Mouse (Mus musculus) CH12.LX (cell line): Measurements from ENCODE around the gene Psmd12. TPM values are rescaled to one million over a fixed set of nuclear protein-coding genes. Genes with fewer than 3 reads are reported as not detected.
"Not testable (repeated sequence)": the region's sequence is repeated elsewhere in the genome, so short reads cannot be mapped to it uniquely, and the experiment has no call there.

Experiments used
- DNase-seq: peaks from one replicate; pipeline ENCODE4 v3.0.0-alpha.2; 2013; ENCODE audit errors: extremely low read depth
- H3K27ac ChIP-seq: 2 replicates; pipeline ENCODE4 v1.5.1; 2012; ENCODE audit warnings: low read depth, mild to moderate bottlenecking, control low read depth, moderate library complexity; ENCODE audit not compliant: insufficient read depth
- H3K27me3 ChIP-seq: replicated peaks from 2 replicates; pipeline ENCODE3; 2012; ENCODE audit warnings: inconsistent platforms
- H3K36me3 ChIP-seq, 2 experiments: replicated peaks in 1 of 2; 2 replicates each; pipeline versions ENCODE3 to v1.6.1; 2012; ENCODE audit warnings: inconsistent platforms in 1 of 2, low read length in 1 of 2, mild to moderate bottlenecking in 1 of 2, mixed read lengths in 1 of 2, moderate library complexity in 1 of 2; ENCODE audit not compliant: control insufficient read depth in 1 of 2, insufficient read depth in 1 of 2
- H3K4me1 ChIP-seq, 2 experiments: 2 replicates each; pipeline ENCODE4 v1.6.1; 2012; ENCODE audit warnings: inconsistent platforms in 1 of 2, moderate library complexity in 1 of 2; ENCODE audit not compliant: insufficient read depth in 2 of 2, control insufficient read depth in 1 of 2
- H3K4me2 ChIP-seq: 2 replicates; pipeline ENCODE4 v1.6.1; 2012; ENCODE audit warnings: low read depth, mild to moderate bottlenecking, control low read depth; ENCODE audit not compliant: poor library complexity, insufficient read depth, severe bottlenecking
- H3K4me3 ChIP-seq, 3 experiments: fragments of 150-350 bp in 1 of 3; sonication (generic) in 1 of 3; replicated peaks in 1 of 3; 2 replicates each; pipeline versions ENCODE3 to v1.5.1; 2011 to 2012; ENCODE audit warnings: low read depth in 2 of 3, low read length in 2 of 3, mild to moderate bottlenecking in 2 of 3, moderate library complexity in 2 of 3, control low read depth in 1 of 3, improper control_type of control experiment in 1 of 3, inconsistent platforms in 1 of 3, mixed read lengths in 1 of 3; ENCODE audit not compliant: poor library complexity in 1 of 3
- H3K79me2 ChIP-seq: replicated peaks from 2 replicates; pipeline ENCODE4 v1.6.1; 2012; ENCODE audit warnings: mild to moderate bottlenecking, moderate library complexity; ENCODE audit not compliant: control insufficient read depth, poor library complexity, insufficient read depth, severe bottlenecking; ENCODE audit errors: extremely low read depth
- H3K9ac ChIP-seq: 2 replicates; pipeline ENCODE4 v1.6.1; 2012; ENCODE audit warnings: low read depth, mild to moderate bottlenecking, control low read depth, moderate library complexity; ENCODE audit not compliant: insufficient read depth
- H3K9me3 ChIP-seq: replicated peaks from 2 replicates; pipeline ENCODE3; 2012; ENCODE audit warnings: low read length, inconsistent platforms, mixed read lengths
- CTCF ChIP-seq, 2 experiments: IDR thresholded peaks in 1 of 2; conservative IDR thresholded peaks in 1 of 2; 2 replicates each; pipeline ENCODE4 v1.5.1; 2011 to 2012; ENCODE audit warnings: low read depth in 2 of 2, low read length in 2 of 2, improper control_type of control experiment in 1 of 2, inconsistent platforms in 1 of 2, mild to moderate bottlenecking in 1 of 2, moderate library complexity in 1 of 2
- GABPA ChIP-seq: IDR thresholded peaks from 2 replicates; pipeline ENCODE4 v1.6.1; 2012; ENCODE audit warnings: low read depth, low read length, improper control_type of control experiment, inconsistent platforms; ENCODE audit not compliant: insufficient replicate concordance
- IRF4 ChIP-seq: IDR thresholded peaks from 2 replicates; pipeline ENCODE4 v1.6.1; 2014; ENCODE audit warnings: low read depth, mild to moderate bottlenecking, inconsistent platforms, low read length, improper control_type of control experiment
- MAX ChIP-seq: IDR thresholded peaks from 2 replicates; pipeline ENCODE4 v1.6.1; 2011; ENCODE audit warnings: low read length, improper control_type of control experiment
- MXI1 ChIP-seq: IDR thresholded peaks from 2 replicates; pipeline ENCODE4 v1.6.1; 2011; ENCODE audit warnings: mild to moderate bottlenecking, low read depth, low read length, improper control_type of control experiment
- NRF1 ChIP-seq: IDR thresholded peaks from 2 replicates; pipeline ENCODE4 v1.6.1; 2014; ENCODE audit warnings: low read depth, mild to moderate bottlenecking, inconsistent platforms, low read length, improper control_type of control experiment, moderate library complexity
- PAX5 ChIP-seq: IDR thresholded peaks from 2 replicates; pipeline ENCODE4 v1.6.1; 2012; ENCODE audit warnings: low read length, inconsistent platforms, mixed read lengths
- POLR2A ChIP-seq: IDR thresholded peaks from 2 replicates; pipeline ENCODE4 v1.6.1; 2011; ENCODE audit warnings: low read depth, mild to moderate bottlenecking, improper control_type of control experiment, low read length
- RCOR1 ChIP-seq: conservative IDR thresholded peaks from 2 replicates; pipeline ENCODE4 v1.6.1; 2012; ENCODE audit warnings: low read depth, mild to moderate bottlenecking, inconsistent platforms, low read length, improper control_type of control experiment
- TCF12 ChIP-seq: IDR thresholded peaks from 2 replicates; pipeline ENCODE4 v1.6.1; 2014; ENCODE audit warnings: low read depth, mild to moderate bottlenecking, inconsistent platforms, low read length, improper control_type of control experiment
- UBTF ChIP-seq: IDR thresholded peaks from 2 replicates; pipeline ENCODE4 v1.6.1; 2012; ENCODE audit warnings: low read depth, mild to moderate bottlenecking, inconsistent platforms, low read length, improper control_type of control experiment, moderate library complexity
- dilution Hi-C: fragments of 300-500 bp; cut with MboI; formaldehyde crosslinking; loops from 2 replicates; pipeline ENCODE4 v1.14.3; 2020; ENCODE audit warnings: low sequenced_read_pairs; ENCODE audit not compliant: extremely low pct_unique_long_range_greater_than_20kb, extremely low pct_ligation_motif_present
- in situ Hi-C: fragments of 300-500 bp; cut with MboI; formaldehyde crosslinking; loops from 3 replicates; pipeline ENCODE4 v1.14.3; 2019; ENCODE audit warnings: low sequenced_read_pairs, low pct_ligation_motif_present, low pct_unique_long_range_greater_than_20kb, mixed read lengths
- polyA plus RNA-seq: library from polyadenylated mRNA; unstranded; fragments of >175 nt; gene quantifications from 2 replicates; pipeline ENCODE4 v1.2.1, GENCODE M21; 2012; ENCODE audit warnings: low read depth; ENCODE audit not compliant: insufficient read length
- total RNA-seq, 2 experiments: library from RNA; depleted of rRNA; stranded (reverse); fragments of 300-350 nt in 1 of 2; fragments of >200 nt in 1 of 2; gene quantifications; 2 replicates each; pipeline ENCODE4 v1.2.3; 2012 to 2014

The Psmd12 gene
- total and polyA plus RNA-seq, 3 experiments, result 108 to 257 (median 151) TPM

GRCm38 (mm10) chr11:107484341-107484740 lies 5.1 kb downstream of the Psmd12 start:
- H3K9me3 ChIP-seq, result no peaks in the 10 kb centered on the region
- H3K27me3 ChIP-seq, result no peaks in the 10 kb centered on the region
- in situ Hi-C loops, result no loop called here
- dilution Hi-C loops, result no loop called here
- peaks cover 36 to 70% of the 10 kb centered on the region in 2 experiments for H3K36me3 ChIP-seq
- H3K9ac ChIP-seq, result no peak overlapping the region
- no peak overlapping the region for H3K4me3 ChIP-seq
- TF ChIP-seq TCF12 (no peak), GABPA (no peak), IRF4 (no peak), MAX (no peak), NRF1 (no peak)
- H3K4me1 ChIP-seq, result peaks cover 3 to 32% of the 10 kb centered on the region in 2 experiments; a peak in 3 of 4 replicates
- no peak for DNase-seq
- no peak overlapping the region for H3K27ac ChIP-seq
- no peak overlapping the region for H3K4me2 ChIP-seq
- peaks cover 62% of the 10 kb centered on the region for H3K79me2 ChIP-seq

GRCm38 (mm10) chr11:107502801-107503200 lies 23.5 kb downstream of the Psmd12 start:
- Histone ChIP-seq H3K4me2 (no peak overlapping the region), H3K9ac (no peak overlapping the region)
- no peak for DNase-seq
- dilution Hi-C loops, result no loop called here
- TF ChIP-seq RCOR1, result no peak
- TF ChIP-seq PAX5, result no peak
- TF ChIP-seq MXI1, result no peak
- 0 out of 2 replicates have a peak, but pooled peaks have one; percentile 11 for TF ChIP-seq POLR2A
- peak in 1 of 2 experiments; percentile 52; a peak in 2 of 4 replicates for TF ChIP-seq CTCF (conservative IDR thresholded peaks at IDR 0.05 in 1 of 2, IDR thresholded peaks at IDR 0.05 in 1 of 2; ENCODE audit: low read depth in 2 of 2, low read length in 2 of 2)
- TF ChIP-seq UBTF, result no peak
- TF ChIP-seq, all 38 proteins: peak for 2
- no peaks in the 10 kb centered on the region for H3K9me3 ChIP-seq
- in situ Hi-C loops, result loop anchor here (25.0 kb wide), 1 partner anchor 910 kb away; no protein-coding TSS in a partner anchor
- no peak overlapping the region for H3K27ac ChIP-seq
- no peaks in the 10 kb centered on the region for H3K79me2 ChIP-seq
- H3K4me3 ChIP-seq, result no peak overlapping the region
- no peaks in the 10 kb centered on the region for H3K27me3 ChIP-seq
- peaks cover 0 to 3% of the 10 kb centered on the region in 2 experiments; a peak in 1 of 4 replicates for H3K4me1 ChIP-seq
- H3K36me3 ChIP-seq, result peaks cover 9 to 44% of the 10 kb centered on the region in 2 experiments

GRCm38 (mm10) chr11:107504364-107504763 lies 25.1 kb downstream of the Psmd12 start:
- H3K4me2 ChIP-seq, H3K9me3 ChIP-seq, H3K27me3 ChIP-seq, H3K27ac ChIP-seq, H3K4me3 ChIP-seq, H3K79me2 ChIP-seq, DNase-seq, dilution Hi-C loops, H3K4me1 ChIP-seq, H3K9ac ChIP-seq: not testable (repeated sequence)
- peaks cover 3 to 32% of the 10 kb centered on the region in 2 experiments for H3K36me3 ChIP-seq
- in situ Hi-C loops, result loop anchor here (25.0 kb wide), 1 partner anchor 908 kb away; no protein-coding TSS in a partner anchor
